Mouse (Mus musculus) skeletal muscle tissue, postnatal 0 days (tissue): ENCODE measurements around the gene Prr29. TPM values are rescaled to one million over a fixed set of nuclear protein-coding genes. Genes with fewer than 3 reads are reported as not detected.

Source experiments
- polyA plus RNA-seq: library from polyadenylated mRNA; unstranded; fragments of >200 nt; fragmentation: Nextera tagmentation; extraction: Ambion mirVana; gene quantifications from 2 replicates; pipeline ENCODE4 v1.2.1, GENCODE M21; 2015

The Prr29 gene
- polyA plus RNA-seq: 3.1 and 3.5 TPM in 2 replicates

DNA sequence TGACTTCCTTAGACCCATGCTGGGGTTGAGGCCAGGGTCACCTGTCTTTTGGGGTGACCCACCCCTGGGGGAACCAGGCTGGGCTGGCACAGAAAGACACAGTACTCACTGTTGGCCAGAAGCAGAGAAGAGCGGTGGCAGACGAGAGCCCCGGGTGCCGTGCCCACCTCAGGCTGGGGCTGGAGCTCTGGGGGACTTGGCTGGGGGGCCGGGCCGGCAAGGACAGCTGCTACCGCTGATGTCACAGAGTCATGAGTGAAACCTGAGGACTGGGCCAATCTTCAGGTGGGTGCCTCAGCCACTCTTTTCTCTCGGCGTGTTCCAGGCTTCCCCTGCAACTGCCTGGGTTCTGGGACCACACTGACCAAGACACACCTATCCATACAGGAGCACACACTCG, at the start of gene Prr29:
Prr29 (plus strand) TSS at position 107 of the 400 bp plus-strand sequence.

DNA sequence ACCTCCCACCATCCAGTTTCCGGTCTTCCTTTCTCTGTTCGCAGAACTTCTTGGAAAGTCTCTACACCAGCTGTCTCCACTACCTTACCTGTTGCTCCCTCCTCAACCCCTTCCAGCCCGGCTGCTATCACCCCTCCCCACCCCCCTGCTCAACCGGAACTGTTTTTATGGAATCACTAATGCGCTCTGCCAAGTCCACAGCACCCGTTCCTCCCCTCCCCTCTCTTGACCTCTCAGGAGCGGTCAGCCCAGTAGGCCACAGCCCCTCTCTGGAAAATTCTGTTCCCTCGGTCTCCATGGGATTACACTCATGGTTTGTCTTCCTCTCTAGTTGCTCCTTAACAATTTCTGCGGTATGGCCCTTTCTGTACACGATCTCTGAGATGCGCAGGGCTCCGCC, 12.1 kb upstream of the Prr29 start, which contains the start of gene Scn4a:
Scn4a (minus strand) TSS at position 101 of the 400 bp plus-strand sequence.

DNA sequence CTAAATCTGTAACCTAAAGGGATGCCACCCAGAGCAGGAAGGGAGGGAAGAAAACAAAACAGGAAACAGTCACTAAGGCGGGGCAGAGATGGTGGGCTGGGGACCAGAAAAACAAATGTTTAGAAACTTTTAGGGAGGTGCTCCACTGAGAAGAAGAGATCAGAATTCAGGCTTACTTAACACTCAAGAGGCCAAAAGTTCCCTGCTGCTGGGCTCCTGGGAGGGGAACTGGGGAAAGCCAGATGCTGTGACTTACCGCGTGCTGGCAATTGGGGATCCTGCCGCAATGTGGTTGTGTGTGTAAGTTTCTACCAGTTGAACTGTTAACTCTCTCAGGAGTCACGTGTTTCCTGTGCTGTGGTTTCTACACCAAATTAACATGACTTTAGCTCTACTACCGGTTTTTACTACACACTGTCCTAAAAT, 22.5 kb downstream of the Prr29 start, which contains the start of gene Icam2:
Icam2 (minus strand) TSS at position 285 of the 426 bp plus-strand sequence.

Other genes starting within 250 kb of the Prr29 start
- not detected in 2 replicates for gene Gm10840, start 204.6 kb upstream of the Prr29 start, polyA plus RNA-seq
- 48.7 and 60.5 TPM in 2 replicates for gene Limd2, start 204.6 kb upstream of the Prr29 start, polyA plus RNA-seq
- gene Strada, start 163.3 kb upstream of the Prr29 start, polyA plus RNA-seq: 22.1 and 25.0 TPM in 2 replicates
- gene Ccdc47, start 149.1 kb upstream of the Prr29 start, polyA plus RNA-seq: 71.4 and 81.6 TPM in 2 replicates
- 29.4 and 30.6 TPM in 2 replicates for gene Ddx42, start 148.5 kb upstream of the Prr29 start, polyA plus RNA-seq
- gene Ftsj3, start 109.4 kb upstream of the Prr29 start, polyA plus RNA-seq: 24.9 and 26.6 TPM in 2 replicates
- gene Psmc5, start 109.3 kb upstream of the Prr29 start, polyA plus RNA-seq: 204 and 231 TPM in 2 replicates
- 23.1 and 28.6 TPM in 2 replicates for gene Smarcd2, start 92.5 kb upstream of the Prr29 start, polyA plus RNA-seq
- gene Tcam1, start 88.8 kb upstream of the Prr29 start, polyA plus RNA-seq: 0.06 TPM in 2 replicates
- not detected in 2 replicates for gene Gh, start 63.6 kb upstream of the Prr29 start, polyA plus RNA-seq
- 1.7 TPM in 2 replicates for gene Cd79b, start 50.7 kb upstream of the Prr29 start, polyA plus RNA-seq
- gene Scn4a, start 12.2 kb upstream of the Prr29 start, polyA plus RNA-seq: 10.9 and 17.9 TPM in 2 replicates
- 30.6 and 33.8 TPM in 2 replicates for gene Icam2, start 22.6 kb downstream of the Prr29 start, polyA plus RNA-seq
- gene Ern1, start 122.4 kb downstream of the Prr29 start, polyA plus RNA-seq: 1.7 and 2.2 TPM in 2 replicates
- 5.3 and 7.7 TPM in 2 replicates for gene Tex2, start 248.0 kb downstream of the Prr29 start, polyA plus RNA-seq